Mouse (Mus musculus): ENCODE results near the gene 4932429P05Rik.

4932429P05Rik gene

DNA sequence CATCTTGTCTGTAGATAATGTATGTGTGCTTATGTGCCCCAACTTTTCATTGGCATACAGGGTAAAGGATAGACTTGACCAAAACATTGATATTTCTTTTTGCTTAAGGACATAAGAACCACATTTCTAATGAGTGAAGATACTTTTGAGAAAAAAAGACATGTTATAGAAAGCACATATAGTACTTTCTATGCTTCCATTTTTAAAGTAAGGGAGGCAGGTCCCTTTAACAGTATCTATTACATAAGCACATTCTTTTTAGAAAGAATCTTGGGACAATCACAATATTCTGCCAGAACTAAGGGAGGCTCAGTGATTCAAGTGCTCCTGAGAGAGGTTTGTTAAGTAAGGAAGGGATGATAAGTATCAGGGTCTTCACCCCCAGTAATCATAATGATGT lies at the start of gene 4932429P05Rik:
Gene 4932429P05Rik, plus strand, starts transcription at position 301 of the 400 bp plus-strand sequence.
- no peak for DNase-seq (ENCODE audit: low spot score)
